Mouse (Mus musculus): Measurements from ENCODE around the gene Cnot8. TPM values are rescaled to one million over a fixed set of nuclear protein-coding genes. Genes with fewer than 3 reads are reported as not detected.

The Cnot8 gene
- total RNA-seq, 2 experiments from 2014 or later = 36.5 to 37.4 TPM

- DNase-seq = no peak
These were observed 1.2 kb upstream of the Cnot8 start for GRCm38 (mm10) chr11:58102581-58103343.

GRCm38 (mm10) chr11:58103344-58103653 is 654 bp upstream of the Cnot8 start:
- no peak for DNase-seq
- intact Hi-C loops (cut with DNase I) = loop anchor here (5.0 to 10.0 kb wide), 3 partner anchors 141 to 301 kb away; partner anchors contain the start of gene Sap30l

More at GRCm38 (mm10) chr11:58102581-58103343, 1.2 kb upstream of the Cnot8 start:
- intact Hi-C loops (cut with DNase I) = loop anchor here (5.0 to 10.0 kb wide), 3 partner anchors 140 to 300 kb away; partner anchors contain the start of gene Sap30l

GRCm38 (mm10) chr11:58104351-58104791 is 418 bp downstream of the Cnot8 start:
- no peak for DNase-seq
- intact Hi-C loops (cut with DNase I) = loop anchor here (2.0 to 10.0 kb wide), 5 partner anchors 22 to 302 kb away; partner anchors contain the start of genes Larp1 and Sap30l

- intact Hi-C loops (cut with DNase I) = loop anchor here (5.0 to 10.0 kb wide), 2 partner anchors 60 to 218 kb away; partner anchors contain the start of gene Gemin5
- DNase-seq = no peak
These were observed 3.1 kb downstream of the Cnot8 start for GRCm38 (mm10) chr11:58107009-58107408.

- intact Hi-C loops (cut with DNase I) = loop anchor here (5.0 to 10.0 kb wide), 2 partner anchors 60 to 217 kb away; partner anchors contain the start of gene Gemin5
- no peak for DNase-seq
These were observed 3.8 kb downstream of the Cnot8 start for GRCm38 (mm10) chr11:58107664-58108337.

- intact Hi-C loops (cut with DNase I) = no loop called here
These were observed 12.6 kb downstream of the Cnot8 start for GRCm38 (mm10) chr11:58116560-58116959.

GRCm38 (mm10) chr11:58117044-58117652 is 13.2 kb downstream of the Cnot8 start:
- intact Hi-C loops (cut with DNase I) = no loop called here
- no peak for DNase-seq

More at GRCm38 (mm10) chr11:58116560-58116959, 12.6 kb downstream of the Cnot8 start:
- DNase-seq = no peak

GRCm38 (mm10) chr11:58120655-58121054 is 16.7 kb downstream of the Cnot8 start:
- no peak for DNase-seq
- intact Hi-C loops (cut with DNase I) = no loop called here

- intact Hi-C loops (cut with DNase I) = no loop called here
- no peak for DNase-seq
These were observed 17.4 kb downstream of the Cnot8 start for GRCm38 (mm10) chr11:58121351-58121750.

GRCm38 (mm10) chr11:58123711-58124110 is 19.8 kb downstream of the Cnot8 start:
- intact Hi-C loops (cut with DNase I) = no loop called here
- DNase-seq = no peak

GRCm38 (mm10) chr11:58125021-58125420 is 21.1 kb downstream of the Cnot8 start:
- no peak for DNase-seq
- intact Hi-C loops (cut with DNase I) = no loop called here

- intact Hi-C loops (cut with DNase I) = loop anchor here (2.0 kb wide), 1 partner anchor 22 kb away; the partner anchor contains the start of gene Cnot8
- DNase-seq = peak; percentile 55 to 58
These were observed 22.6 kb downstream of the Cnot8 start for GRCm38 (mm10) chr11:58126397-58127160.

- intact Hi-C loops (cut with DNase I) = loop anchor here (2.0 kb wide), 1 partner anchor 23 kb away; the partner anchor contains the start of gene Cnot8
- no peak for DNase-seq
These were observed 23.6 kb downstream of the Cnot8 start for GRCm38 (mm10) chr11:58127544-58127943.

- DNase-seq = no peak
- intact Hi-C loops (cut with DNase I) = no loop called here
These were observed 25.4 kb downstream of the Cnot8 start for GRCm38 (mm10) chr11:58129302-58129843.

GRCm38 (mm10) chr11:58132026-58132425 is 28.1 kb downstream of the Cnot8 start:
- intact Hi-C loops (cut with DNase I) = no loop called here
- DNase-seq = no peak

- no peak for DNase-seq
- intact Hi-C loops (cut with DNase I) = no loop called here
These were observed 30.9 kb downstream of the Cnot8 start for GRCm38 (mm10) chr11:58134869-58135268.

GRCm38 (mm10) chr11:58135296-58135695 is 31.3 kb downstream of the Cnot8 start:
- DNase-seq = no peak
- intact Hi-C loops (cut with DNase I) = no loop called here

- intact Hi-C loops (cut with DNase I) = no loop called here
- no peak for DNase-seq
These were observed 32.7 kb downstream of the Cnot8 start for GRCm38 (mm10) chr11:58136677-58137076.

GRCm38 (mm10) chr11:58138821-58139220 is 34.9 kb downstream of the Cnot8 start:
- intact Hi-C loops (cut with DNase I) = no loop called here

GRCm38 (mm10) chr11:58139466-58139865 is 35.5 kb downstream of the Cnot8 start:
- intact Hi-C loops (cut with DNase I) = no loop called here
- DNase-seq = no peak

More at GRCm38 (mm10) chr11:58138821-58139220, 34.9 kb downstream of the Cnot8 start:
- no peak for DNase-seq

Data from heart, postnatal 36 days (tissue).